Mouse (Mus musculus): ENCODE measurements at regions not wholly inside any gene's neighbourhood (a gene's known extent, or its start where the extent isn't known, plus 50 kb on each side); places are given as distances from the start of the nearest gene placed in this dataset.

GRCm38 (mm10) chr1:138343451-138343850, 69.9 kb downstream of the Atp6v1g3 start:
- no peak for DNase-seq (ENCODE audit: low spot score in 2 of 2)
- intact Hi-C loops (cut with DNase I) = loop anchor here (2.0 kb wide), 1 partner anchor 77 kb away; no protein-coding TSS in a partner anchor

- DNase-seq (ENCODE audit: low spot score in 2 of 2) = no peak
- intact Hi-C loops (cut with DNase I) = no loop called here
These were observed 71.4 kb downstream of the Atp6v1g3 start for GRCm38 (mm10) chr1:138344920-138345319.

GRCm38 (mm10) chr1:138345992-138346391, 72.5 kb downstream of the Atp6v1g3 start:
- intact Hi-C loops (cut with DNase I) = no loop called here
- DNase-seq (ENCODE audit: low spot score in 2 of 2) = no peak

DNA sequence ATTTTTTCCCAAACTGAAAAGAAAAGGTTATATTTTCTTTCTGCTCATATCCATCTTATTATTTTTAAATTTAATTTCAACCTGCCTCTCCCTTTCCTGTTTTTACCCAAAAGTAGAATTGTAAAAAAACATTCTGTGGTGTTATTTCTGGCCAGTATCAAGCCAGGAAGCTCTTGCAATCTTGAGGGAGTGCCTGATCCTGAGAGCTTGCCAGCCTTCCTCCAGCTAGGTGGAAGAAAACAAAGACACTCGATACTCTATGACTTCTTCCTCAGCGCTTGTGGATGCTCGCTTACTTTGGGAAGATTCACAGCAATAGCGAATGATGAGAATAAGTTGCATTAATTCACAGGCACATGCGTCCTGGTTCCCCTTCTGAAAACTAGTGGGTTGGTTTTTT, 73.4 kb downstream of the Atp6v1g3 start:
- intact Hi-C loops (cut with DNase I) = no loop called here
- DNase-seq (ENCODE audit: low spot score in 2 of 2) = no peak

- intact Hi-C loops (cut with DNase I) = no loop called here
- DNase-seq (ENCODE audit: low spot score in 2 of 2) = no peak
These were observed 74.9 kb downstream of the Atp6v1g3 start for GRCm38 (mm10) chr1:138348447-138348846.

DNA sequence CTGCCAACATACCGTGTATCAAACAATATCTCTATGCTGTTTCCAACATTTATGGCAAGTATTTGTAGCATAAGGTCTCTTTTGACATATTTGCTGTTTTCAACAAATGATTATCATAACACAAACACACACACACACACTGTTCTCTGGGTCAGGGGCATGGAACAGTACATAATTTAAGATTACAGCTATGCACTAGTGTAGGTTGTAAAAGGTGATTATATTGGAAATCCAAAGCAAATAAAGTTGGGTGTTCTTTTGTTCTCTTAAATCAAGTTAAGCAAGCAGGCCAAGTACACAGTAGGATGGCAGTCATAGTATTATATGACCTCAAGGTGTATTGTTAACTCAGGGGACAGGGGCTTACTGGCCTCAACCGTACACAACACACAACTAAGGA, 75.6 kb downstream of the Atp6v1g3 start:
- intact Hi-C loops (cut with DNase I) = no loop called here
- DNase-seq (ENCODE audit: low spot score in 2 of 2) = no peak

GRCm38 (mm10) chr1:138356407-138356806, 82.9 kb downstream of the Atp6v1g3 start:
- intact Hi-C loops (cut with DNase I) = no loop called here

DNA sequence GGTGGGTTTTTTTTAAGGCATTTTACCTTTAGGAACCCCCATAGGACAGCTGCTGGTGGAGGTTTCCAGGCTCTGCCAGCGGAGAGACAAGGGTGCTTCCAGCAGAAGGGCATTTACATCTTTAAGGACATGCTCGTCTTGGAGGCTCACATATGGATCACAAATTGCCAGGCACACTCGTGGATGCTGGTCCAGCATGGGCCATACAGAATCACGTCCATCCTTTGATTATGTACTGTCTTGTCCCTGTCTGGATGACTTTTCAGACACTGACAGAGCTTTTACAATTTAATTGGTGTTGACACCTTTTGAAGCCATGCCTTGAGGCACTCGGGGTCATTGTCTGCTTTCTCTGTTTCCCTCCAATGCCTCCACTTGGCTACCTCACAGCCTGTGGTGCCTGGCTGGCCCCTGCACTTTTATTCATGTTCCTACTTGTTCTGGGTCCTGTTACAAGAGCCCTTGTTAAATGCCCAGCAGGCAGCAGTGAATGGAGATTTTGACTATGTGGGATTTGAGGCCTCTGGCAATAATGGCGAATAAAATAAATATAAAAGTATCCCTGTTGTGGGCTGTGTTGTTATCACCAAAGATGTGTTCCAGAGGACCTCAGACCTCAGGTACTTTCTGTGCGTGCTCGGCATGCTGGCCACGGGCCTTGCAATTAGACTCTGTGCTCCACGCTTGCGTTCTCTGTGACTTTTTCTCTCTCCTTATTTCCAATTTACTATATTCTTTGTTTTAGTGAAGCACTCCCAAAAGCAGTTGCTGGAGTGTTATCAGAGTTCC, 89.3 kb downstream of the Atp6v1g3 start:
- no peak for DNase-seq (ENCODE audit: low spot score in 2 of 2)
- intact Hi-C loops (cut with DNase I) = no loop called here

More at GRCm38 (mm10) chr1:138356407-138356806, 82.9 kb downstream of the Atp6v1g3 start:
- no peak for DNase-seq (ENCODE audit: low spot score in 2 of 2)

- DNase-seq (ENCODE audit: low spot score in 2 of 2) = no peak
- intact Hi-C loops (cut with DNase I) = no loop called here
These were observed 96.5 kb downstream of the Atp6v1g3 start for GRCm38 (mm10) chr1:138369953-138370482.

- no peak for DNase-seq (ENCODE audit: low spot score in 2 of 2)
- intact Hi-C loops (cut with DNase I) = no loop called here
These were observed 97.9 kb downstream of the Atp6v1g3 start for GRCm38 (mm10) chr1:138371474-138371873.

GRCm38 (mm10) chr1:138384146-138384545, 110.6 kb downstream of the Atp6v1g3 start:
- intact Hi-C loops (cut with DNase I) = no loop called here
- DNase-seq (ENCODE audit: low spot score in 2 of 2) = no peak

GRCm38 (mm10) chr1:138385156-138385841, 111.8 kb downstream of the Atp6v1g3 start:
- intact Hi-C loops (cut with DNase I) = no loop called here
- DNase-seq (ENCODE audit: low spot score in 2 of 2) = no peak

- intact Hi-C loops (cut with DNase I) = no loop called here
- DNase-seq (ENCODE audit: low spot score in 2 of 2) = no peak
These were observed 112.5 kb downstream of the Atp6v1g3 start for GRCm38 (mm10) chr1:138386001-138386400.

DNA sequence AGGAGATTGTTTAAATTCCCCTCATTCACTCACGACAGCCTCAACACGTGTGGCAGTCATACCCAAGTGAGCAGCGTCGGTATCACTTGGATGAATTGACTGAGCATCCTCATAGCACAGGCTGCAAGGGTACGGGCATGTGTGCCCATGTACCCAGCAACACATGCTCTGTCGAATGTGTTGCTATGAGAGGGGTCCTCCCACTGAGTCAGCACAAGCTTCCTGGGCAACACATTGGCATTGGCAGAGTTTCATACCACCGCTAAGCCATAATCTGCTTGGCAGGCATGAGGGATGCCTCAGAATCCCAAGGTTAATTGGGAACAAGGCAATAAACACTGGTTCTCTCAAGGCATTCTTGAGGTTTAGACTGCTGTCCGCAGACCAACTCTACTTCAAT, 115.1 kb downstream of the Atp6v1g3 start:
- intact Hi-C loops (cut with DNase I) = no loop called here
- DNase-seq (ENCODE audit: low spot score in 2 of 2) = no peak

DNA sequence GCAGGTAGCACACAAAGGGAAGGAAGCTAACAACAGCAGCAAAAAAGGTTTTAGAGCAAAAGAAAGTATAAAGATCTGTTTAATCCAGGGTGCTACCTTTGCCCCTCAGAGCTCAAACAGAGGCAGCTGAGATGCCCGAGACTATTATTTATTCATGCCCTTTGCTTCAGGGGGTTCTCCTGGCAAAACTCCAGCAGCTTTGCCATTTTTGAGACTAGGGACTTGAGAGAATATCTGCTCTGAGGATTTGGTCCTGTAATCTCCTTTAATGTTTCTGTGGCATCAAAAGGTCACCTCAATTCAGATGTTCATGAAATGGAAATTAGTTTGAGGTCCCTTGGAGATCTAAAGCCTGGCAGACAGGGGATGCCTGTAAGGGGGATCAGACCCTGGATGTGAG, 116.1 kb downstream of the Atp6v1g3 start:
- intact Hi-C loops (cut with DNase I) = no loop called here
- no peak for DNase-seq (ENCODE audit: low spot score in 2 of 2)

DNA sequence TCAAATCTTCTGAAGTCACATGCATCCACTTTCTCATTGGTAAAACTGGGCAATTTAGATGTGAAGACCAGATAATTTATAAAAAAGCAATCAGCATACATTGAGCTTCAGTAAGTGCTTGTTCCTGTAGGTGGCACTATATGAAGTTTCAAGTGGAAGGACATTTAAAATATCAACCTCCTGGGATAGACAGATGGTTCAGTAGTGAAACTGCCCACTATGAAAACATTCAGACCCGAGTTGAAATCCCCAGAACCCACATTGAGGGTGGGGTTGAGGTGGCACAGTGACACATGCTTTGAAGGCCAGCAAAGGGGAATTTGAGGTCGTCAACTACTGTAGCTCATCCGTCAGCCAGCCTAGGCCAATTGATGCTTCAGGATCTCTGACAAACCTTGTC, 145.1 kb downstream of the Atp6v1g3 start:
- intact Hi-C loops (cut with DNase I) = loop anchor here (10.0 kb wide), 1 partner anchor 296 kb away; no protein-coding TSS in a partner anchor
- no peak for DNase-seq (ENCODE audit: low spot score in 2 of 2)

DNA sequence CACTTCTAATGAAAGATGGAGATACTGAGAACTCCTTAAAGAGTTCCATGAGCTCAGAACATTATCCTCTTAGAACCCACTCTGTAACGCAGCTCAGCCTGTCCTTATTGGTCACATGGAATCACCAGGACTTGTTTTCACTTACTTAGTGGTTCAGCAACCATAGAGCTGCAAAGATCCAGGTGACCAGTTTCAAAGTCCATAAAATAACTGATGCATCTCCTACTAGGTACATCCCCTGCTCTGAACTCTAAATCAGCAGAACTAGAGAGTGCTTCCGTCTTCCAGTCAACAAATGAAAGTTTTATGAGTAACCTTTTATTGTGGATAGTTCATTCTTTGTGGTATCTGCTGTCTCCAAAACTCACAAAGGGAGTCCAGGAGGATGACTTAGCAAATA, 153.9 kb downstream of the Atp6v1g3 start:
- no peak for DNase-seq (ENCODE audit: low spot score in 2 of 2)

More for the DNA sequence above, 153.9 kb downstream of the Atp6v1g3 start:
- intact Hi-C loops (cut with DNase I) = no loop called here
